Mouse (Mus musculus): Measurements from ENCODE around the gene Klc2.
"Not testable (repeated sequence)": the region's sequence is repeated elsewhere in the genome, so short reads cannot be mapped to it uniquely, and the experiment has no call there.

The Klc2 gene

DNA sequence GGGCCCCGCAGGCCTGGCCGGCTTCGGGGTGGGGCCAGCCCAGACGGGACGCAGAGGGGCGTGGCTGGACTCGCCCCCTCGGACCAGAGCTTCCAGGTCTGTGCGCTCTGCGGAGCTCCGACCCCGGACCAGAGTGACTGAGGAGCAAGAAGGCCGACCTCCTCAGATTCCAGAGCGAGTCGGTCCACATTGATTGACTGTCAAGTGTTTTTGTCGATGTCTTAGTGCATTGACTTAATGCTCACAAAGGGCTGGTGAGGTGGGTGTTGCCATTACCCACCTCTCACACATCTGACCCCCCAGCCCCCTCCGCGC is at the start of gene Klc2:
Klc2 (minus strand) TSS at position 177 of the 315 bp plus-strand sequence.
- DNase-seq: no peak

DNA sequence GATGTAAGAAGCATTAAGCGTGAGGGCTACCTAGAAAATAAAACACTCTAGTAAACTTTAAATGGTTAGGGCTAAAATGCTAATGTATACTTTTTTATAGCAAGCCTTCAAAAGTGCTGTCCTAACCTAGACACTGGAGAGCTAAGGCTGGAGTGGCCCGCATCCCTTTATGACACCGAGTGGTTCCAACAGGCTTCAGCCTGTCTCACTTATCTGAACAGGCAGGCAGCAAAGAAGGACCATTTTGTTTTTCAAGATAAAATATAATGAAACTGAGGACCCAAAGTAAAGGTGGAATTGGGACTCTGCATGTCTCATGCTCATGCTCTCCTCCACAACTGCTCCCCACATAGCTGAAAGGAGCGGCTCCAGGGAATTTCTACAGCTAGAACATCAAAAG is 49.1 kb upstream of the Klc2 start:
- DNase-seq: no peak

GRCm38 (mm10) chr19:5164380-5164779 is 46.0 kb upstream of the Klc2 start:
- DNase-seq: peak; percentile 28

DNA sequence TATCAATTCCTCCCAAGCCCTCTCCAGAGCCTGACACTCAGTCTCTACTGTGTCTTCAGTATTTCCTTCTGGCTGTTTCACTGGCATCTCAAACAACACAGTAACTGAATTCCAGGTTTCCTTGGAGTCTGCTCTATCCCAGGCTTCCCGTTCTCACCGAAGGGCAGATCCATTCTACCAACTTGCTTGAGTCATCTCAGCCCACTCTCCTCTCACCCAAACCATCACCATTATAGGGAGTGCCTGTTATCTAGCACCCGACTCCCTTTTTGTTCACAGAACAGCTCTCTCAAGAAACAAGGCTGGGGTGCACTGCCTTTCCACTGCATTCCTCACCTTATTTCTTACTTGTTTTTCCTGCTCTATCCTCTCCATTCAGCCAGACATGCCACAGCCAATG is 43.6 kb upstream of the Klc2 start:
- no peak for DNase-seq

- DNase-seq: no peak
These were observed 33.9 kb upstream of the Klc2 start for GRCm38 (mm10) chr19:5152261-5152660.

DNA sequence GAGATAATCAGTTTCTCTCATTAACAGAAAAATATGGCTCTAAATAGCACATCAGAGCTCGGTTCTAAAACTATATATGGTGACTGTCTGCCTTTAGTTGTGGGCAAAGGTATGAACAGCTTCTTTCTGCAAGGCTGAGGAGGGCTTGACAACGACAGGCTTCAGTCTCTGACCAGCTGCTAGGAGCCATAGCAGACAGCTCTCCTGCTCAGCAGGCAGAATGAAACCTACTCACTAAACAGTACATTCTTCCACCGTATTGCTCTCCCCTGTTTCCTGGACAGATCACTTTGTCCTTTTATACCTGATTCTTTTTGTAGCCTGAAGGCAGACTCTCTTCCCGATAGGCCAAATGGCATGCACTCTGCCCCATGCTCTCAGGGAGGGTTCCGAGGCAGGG is 33.4 kb upstream of the Klc2 start:
- no peak for DNase-seq

DNA sequence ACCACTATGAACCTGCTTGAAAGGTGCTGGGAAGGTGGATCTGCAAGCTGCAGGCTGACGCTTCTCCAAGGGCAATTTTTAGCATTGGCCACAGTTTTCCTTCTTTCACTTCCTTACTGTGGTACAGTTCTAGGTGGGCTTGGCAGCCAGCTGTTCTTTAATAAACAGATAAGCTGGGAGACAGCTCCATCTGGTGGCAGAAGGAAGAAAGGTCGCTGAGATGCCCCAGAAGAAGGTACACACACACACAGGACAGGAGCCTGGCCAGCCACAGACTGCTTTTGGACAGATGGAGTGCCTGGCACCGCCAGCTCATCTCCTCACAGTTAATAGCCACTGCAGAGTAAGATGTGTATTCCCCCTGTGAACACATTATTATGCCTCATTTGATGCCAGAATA is 33.0 kb upstream of the Klc2 start:
- DNase-seq: peak; percentile 55

GRCm38 (mm10) chr19:5150358-5150757 is 32.0 kb upstream of the Klc2 start:
- no peak for DNase-seq

GRCm38 (mm10) chr19:5149041-5149440 is 30.7 kb upstream of the Klc2 start:
- not testable (repeated sequence) for DNase-seq

DNA sequence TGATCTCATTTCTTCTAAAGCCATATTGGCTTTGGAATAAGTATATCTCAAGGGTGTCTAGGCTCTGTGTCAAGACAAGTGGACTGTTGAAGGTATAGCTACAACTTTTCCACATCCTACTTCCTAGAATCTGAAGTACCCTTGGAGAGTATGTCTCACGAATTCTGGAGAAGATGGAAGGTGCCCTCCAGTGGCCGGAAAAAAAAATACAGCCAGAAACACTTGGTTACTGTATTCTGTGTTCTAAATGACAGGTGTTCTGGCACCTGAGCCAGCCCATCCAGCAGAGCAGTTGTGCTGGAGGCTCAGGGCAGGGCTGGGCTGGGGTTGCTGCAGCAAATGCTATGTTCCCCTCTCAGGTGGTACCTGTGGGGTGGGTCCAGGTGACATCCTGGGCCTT is 21.3 kb upstream of the Klc2 start:
- DNase-seq: peak; percentile 62

DNA sequence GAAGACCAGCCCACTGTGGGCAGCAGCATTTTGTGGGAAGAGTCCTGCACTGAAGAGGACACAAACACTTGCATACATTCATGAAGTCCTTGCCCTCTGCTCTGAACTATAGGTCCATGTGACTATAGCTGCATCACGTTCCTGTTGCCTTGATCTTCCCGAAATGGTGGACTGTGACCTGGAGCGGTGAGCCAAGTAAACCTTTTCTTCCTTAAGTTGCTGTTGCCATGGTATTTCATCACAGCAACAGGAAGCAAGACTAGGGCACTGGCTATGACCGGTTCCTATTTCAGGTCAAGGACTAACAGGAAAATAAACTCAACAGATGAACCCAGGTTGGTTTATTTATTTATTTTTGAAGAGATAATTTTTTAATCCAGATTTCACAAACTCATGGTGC is 12.9 kb upstream of the Klc2 start:
- DNase-seq: no peak

GRCm38 (mm10) chr19:5129770-5130169 is 11.4 kb upstream of the Klc2 start:
- DNase-seq: no peak

DNA sequence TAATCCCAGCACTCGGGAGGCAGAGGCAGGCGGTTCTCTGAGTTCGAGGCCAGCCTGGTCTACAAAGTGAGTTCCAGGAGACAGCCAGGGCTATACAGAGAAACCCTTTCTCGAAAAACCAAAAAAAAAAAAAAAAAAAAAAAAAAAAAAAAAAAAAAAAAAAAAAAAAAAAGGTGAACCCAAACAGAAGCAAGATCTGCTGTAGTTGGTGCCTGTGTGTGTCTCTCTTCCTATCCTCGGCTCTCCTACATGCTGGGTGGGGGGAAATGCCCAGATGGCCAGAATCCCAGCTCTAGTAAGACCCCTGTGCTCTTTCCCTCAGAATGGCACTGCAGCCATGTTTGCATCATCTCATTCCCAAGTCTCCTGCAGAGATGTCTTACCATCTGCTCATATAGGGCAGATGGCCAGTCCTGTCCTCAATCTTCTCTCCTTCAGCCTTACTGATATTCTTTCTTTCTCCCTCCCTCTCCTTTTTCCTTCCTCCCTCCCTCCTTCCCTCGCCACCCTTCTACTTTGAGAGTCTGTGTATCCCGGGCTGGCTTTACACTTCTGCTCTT is 5.8 kb upstream of the Klc2 start:
- DNase-seq: no peak

- no peak for DNase-seq
These were observed 4.9 kb upstream of the Klc2 start for GRCm38 (mm10) chr19:5123241-5123640.

DNA sequence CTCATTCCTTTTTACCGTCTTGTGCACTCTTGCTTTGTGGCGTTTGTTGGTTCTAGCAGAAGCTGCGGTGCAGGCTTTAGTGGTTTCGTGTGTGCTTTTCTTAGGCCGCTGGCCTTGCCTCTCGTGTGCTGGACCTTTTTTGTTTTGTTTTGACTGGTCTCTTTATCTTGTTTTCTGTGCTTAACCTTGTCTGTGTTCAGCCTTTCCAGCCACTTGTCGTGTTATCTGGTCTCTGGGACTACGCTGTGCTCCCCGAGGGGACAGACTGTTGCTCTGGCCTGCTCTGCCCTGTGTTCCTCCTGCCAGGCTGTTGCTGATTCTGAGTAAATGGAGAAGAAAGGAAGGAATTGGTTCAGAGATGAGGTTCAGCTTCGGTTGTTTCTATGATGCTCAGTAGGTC is 4.1 kb upstream of the Klc2 start:
- DNase-seq: no peak

GRCm38 (mm10) chr19:5117494-5118383 is 621 bp downstream of the Klc2 start:
- peak; percentile 82 for DNase-seq

- no peak for DNase-seq
These were observed 4.6 kb downstream of the Klc2 start for GRCm38 (mm10) chr19:5113783-5114182.

DNA sequence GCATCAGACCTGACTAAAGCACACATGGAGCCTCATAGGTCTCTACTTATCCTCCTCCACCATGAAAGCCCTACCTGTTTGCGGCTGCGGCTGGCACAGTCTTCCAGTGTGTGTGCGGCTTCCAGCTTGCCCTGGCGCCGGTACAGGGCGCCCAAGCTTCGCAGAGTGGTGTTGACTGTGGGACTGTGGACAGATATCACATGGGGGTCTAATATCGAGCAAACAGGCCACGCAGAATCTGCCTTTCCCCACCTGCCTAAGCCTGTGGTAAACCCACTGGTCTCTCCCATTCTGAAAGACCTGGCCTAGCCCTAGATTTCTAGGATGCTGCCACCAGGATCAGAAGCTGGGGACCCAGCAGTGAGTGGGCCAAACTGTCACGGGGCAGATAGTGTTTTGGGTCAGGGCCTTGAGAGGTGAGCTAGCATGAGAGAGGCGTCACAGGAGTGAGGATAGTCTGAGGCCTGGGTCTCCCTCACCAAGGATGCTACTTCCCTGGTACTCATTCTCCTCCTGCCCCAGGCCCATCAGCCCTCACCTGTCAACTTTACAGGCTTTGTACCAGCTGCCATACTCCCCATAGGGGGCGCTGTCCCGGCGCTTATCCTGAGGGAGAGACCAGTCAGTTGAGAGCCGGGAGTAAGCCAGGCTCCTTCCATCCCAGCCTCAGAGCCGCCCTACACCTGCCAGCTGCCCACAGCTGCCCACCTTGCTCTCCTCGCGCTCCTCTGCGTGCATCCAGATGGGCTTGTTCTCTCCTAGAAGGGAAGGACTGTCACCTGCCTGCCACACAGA is 8.5 kb downstream of the Klc2 start:
- no peak for DNase-seq

DNA sequence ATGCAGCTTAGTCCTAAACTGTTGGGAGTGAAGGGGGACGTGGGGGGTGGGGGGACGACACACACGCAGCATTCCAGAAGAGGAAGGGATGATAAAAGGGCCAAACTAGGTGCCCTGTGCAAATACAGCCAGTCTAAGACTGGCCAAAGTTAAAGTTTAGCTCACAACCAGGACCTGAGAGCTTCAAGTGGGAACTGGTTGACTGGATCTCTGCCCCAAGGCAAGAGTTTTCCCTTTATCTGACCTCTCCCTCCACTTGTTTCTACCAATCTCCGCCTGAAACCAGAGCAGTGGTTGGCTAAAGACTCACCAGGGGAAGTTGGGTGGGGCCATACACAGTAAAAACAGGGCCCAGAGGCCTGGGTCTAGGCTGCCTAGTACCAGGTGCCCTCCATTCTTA is 9.7 kb downstream of the Klc2 start:
- DNase-seq: no peak

DNA sequence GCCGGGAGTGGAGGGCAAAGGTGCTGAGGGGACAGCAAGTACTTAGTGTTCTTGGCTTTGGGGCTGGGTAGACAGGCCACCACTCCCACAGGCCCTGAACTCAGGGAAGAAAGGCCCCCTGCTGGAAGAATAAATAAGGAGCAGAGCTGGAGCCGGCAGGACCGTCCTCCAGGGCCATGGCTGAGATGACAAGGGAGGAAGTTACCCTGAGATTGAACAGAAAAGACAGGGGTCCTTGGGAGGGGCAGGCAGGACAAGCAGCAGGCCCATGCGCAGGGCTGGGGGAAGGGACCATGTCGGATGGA is 10.1 kb downstream of the Klc2 start:
- DNase-seq: no peak

- no peak for DNase-seq
These were observed 10.6 kb downstream of the Klc2 start for GRCm38 (mm10) chr19:5107556-5108270.

GRCm38 (mm10) chr19:5106731-5107191 is 11.6 kb downstream of the Klc2 start, which contains the start of gene Rab1b:
TSS of gene Rab1b (minus strand) at chr19:5107072.
- DNase-seq: peak; percentile 98

DNA sequence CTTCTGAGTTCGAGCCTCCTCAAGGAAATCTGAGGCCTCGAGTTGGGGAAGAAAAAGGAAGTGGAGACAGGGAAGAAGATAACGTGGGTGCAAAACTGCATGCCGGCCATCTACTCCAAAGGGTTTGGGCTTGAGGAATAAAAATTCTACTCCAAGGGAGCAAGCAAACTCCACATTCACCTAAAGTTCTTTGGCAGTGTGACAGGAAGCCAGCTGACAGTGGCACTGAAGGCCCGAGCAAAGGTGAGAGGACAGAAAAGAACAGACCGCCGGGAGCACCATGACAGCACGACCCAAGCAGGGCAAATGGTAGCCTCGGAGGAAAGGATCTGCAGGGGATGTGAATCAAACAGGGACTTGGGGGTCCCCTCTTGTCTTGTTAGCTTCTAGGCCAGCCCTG is 12.3 kb downstream of the Klc2 start:
- DNase-seq: no peak
